Mouse (Mus musculus) neural tube, embryonic 10.5 days (tissue): Measurements from ENCODE around the gene Gm40193.
"Not testable (repeated sequence)": the region's sequence is repeated elsewhere in the genome, so short reads cannot be mapped to it uniquely, and the experiment has no call there.

Experiments
- DNase-seq: peaks from one replicate; pipeline ENCODE4 v3.0.0-alpha.2; 2017; ENCODE audit warnings: low spot score; ENCODE audit errors: extremely low spot score

Gene Gm40193

DNA sequence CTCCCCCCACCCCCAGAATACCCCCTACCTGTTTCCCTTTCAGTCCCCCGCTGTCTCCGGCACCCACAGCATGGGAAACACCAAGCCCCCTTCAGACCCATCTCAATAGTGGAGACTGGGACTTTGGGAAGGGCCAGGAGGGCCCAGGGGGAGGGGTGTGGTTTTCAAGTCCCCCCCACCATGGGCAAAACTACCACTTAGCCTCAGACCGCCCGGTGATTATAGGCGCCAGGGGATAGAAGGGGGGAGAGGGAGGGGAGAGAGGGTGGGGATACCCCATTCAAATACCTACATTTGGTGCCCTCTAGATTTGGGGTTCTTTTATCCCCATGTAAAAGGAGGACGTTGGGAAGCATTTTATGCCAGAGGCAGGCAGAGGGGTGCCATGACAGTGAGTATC is at the start of gene Gm40193:
Gene Gm40193, minus strand, starts transcription at position 101 of the 400 bp plus-strand sequence.
- DNase-seq: no peak

DNA sequence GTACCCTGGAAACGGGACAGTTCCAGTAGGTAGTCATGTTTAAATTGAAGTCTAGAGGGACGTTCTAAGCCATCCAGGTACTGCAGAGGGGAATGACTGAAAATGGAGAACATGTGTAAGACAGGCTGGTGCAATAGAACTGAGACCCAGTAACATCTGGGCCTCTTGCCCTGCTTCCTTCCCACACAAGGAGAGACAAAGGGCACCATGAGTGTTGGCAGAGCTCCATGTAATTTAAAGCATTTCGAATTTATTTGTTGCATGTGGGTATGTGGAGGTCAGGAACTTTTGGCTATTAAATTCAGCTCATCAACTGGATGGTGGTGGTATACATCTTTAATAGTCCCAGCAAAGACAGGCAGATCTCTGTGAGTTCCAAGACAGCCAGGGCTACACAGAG is 49.5 kb upstream of the Gm40193 start:
- no peak for DNase-seq

- no peak for DNase-seq
These were observed 48.2 kb upstream of the Gm40193 start for GRCm38 (mm10) chr11:70580921-70581320.

DNA sequence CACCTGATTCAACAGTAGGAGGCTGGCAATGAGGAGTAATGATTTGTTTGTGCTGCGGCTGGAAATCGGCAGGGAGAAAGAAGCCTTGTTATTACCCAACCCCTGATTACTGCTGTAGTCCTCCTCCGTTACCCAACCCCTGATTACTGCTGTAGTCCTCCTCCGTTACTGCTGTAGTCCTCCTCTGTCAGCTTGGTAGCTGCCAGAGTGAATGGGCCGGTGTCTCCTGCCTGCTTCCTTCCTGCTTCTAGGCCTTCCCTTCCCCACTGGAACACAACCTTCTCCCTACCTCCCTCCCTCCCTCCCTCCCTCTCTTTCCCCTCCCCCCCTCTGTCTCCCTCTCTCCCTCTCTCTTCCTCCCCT is 47.6 kb upstream of the Gm40193 start:
- no peak for DNase-seq

- no peak for DNase-seq
These were observed 47.1 kb upstream of the Gm40193 start for GRCm38 (mm10) chr11:70579710-70580357.

DNA sequence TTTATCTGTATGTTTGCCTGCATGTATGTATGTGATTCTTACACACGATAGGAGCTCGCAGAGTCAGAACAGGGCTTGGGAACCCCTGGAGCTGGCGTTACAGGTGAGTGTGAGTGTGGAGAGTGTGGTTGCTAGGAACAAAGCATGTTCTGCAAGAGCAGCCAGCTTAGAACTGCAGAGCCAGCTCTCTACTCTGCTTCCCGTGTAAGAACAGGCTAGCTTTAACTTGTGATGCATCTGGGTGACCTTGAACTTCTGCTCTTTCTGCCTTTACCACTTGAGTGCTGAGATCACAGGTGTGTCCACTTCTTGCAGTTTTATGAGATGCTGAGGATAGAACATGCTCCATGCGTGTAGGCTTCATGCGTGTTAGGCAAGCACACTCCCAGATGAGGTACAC is 46.2 kb upstream of the Gm40193 start:
- DNase-seq: no peak

- no peak for DNase-seq
These were observed 44.5 kb upstream of the Gm40193 start for GRCm38 (mm10) chr11:70577201-70577600.

DNA sequence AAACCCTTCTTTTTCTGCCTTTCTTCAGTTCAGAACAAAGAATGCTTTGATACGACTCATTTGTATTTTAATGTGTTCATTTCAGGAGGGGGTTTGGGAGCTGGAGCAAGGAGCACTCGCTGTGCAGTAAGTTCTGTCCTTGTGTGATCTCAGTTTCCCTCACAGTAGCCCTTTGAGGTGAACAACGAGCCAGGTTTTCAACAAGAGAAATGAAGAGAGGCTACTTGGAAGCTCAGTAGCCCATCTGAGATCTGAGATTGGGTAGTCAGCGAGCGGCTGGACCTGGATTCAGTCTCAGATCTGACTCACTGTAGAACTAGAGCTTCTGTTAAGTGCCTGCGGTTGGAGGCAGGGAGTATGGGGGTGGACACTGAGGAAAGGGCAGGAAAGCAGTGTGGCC is 41.1 kb upstream of the Gm40193 start:
- no peak for DNase-seq

DNA sequence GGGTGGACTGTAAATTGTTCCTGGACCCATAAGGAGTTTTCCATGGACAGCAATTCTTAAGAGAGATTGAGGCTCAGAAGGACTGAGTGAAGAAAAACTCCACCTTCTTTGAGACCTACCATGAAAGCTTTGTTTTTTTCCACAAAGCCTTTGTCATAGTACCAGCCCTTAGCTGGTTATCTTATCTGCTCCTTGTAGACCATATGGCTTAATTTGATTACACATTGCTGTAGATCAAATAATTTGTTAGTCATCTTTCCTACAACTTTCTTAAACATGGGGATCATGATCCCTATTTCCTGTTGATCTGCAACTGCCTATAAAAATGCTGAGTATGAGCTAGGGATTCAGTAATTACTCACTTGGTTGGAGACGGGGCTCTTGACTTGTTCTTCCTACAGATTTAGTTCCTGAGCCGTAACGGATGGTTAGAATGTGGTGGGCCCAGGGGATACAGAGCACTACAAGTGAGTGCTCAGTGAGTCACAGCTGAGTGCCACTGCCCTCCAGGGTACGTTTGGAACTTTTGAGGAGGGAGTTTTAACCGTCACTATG is 39.7 kb upstream of the Gm40193 start:
- no peak for DNase-seq

GRCm38 (mm10) chr11:70571641-70572040 is 38.9 kb upstream of the Gm40193 start:
- no peak for DNase-seq

DNA sequence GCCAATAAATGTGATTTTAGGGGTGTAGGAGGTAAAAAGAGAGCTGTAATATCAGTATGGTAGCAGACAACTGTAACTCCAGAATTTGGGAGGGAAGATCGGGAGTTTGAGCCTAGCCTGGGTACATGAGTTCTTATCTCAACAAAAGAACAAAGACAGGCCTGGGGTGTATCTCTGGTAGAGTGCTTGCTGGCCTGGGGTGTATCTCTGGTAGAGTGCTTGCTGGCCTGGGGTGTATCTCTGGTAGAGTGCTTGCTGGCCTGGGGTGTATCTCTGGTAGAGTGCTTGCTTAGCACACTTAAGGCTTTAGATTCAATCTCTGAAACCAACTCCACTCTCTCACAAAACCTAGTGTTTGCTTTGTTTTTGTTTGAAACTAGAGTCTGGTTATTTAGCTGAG is 37.9 kb upstream of the Gm40193 start:
- not testable (repeated sequence) for DNase-seq

GRCm38 (mm10) chr11:70566586-70566985 is 33.8 kb upstream of the Gm40193 start:
- no peak for DNase-seq

GRCm38 (mm10) chr11:70564276-70564873 is 31.6 kb upstream of the Gm40193 start:
- no peak for DNase-seq

- peak; percentile 59 for DNase-seq
These were observed 30.9 kb upstream of the Gm40193 start for GRCm38 (mm10) chr11:70563470-70564275.

DNA sequence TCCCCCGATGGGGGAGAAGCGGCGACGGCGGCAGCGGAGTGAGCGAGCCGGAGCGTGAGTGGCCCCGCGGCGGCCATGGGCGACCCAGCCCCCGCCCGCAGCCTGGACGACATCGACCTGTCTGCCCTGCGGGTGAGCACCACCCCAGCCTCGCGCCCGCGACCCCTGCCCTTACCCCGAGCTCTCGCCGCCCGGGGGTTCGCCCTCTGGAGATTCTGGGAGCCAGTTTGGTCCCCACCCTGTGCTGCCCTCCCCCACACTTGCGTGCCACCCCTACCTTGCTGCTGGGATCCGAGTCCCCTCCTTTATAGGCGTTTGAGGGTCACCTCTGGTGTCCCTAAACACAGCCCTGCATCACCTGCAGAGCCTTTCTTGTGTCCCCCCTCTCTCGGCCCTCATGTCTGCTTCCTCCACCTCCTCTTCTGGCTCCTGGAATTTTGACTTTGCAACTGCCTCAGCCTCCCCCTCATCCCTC is 30.3 kb upstream of the Gm40193 start:
- peak; percentile 55 for DNase-seq

DNA sequence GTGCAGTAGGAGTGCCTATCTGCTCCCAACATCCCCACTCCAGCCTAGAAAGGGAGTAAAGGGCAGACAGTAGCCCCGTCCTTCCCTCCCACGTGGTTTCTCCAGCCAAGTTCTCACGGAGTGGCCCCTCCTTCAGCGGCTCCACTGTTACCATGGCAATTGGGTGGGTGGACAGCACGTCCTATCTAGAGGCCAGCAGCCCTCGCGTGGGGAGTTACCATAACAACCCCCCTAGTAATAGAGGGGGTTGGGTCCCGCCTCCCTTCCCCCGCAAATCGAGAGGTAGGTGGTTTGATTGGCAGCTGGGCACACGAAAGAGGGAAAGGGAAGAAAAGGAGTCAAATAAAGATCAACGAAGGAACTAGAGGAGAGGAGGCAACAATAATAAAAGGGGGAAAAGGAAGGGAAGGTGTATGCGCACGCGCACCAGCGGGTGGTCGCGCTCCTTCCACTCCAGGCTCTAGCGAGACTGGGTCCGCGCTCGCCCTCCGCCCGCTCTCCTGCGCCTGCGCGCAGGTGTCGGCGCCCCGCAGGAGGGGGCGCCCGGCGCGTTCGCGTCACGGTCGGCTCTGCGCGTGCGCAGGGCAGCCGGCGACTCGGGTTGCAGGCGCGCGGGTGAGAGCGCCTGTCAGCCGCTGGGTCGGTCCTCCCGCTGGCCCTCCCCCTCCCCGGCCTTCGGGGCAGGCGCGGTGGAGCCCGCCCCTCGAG is 29.7 kb upstream of the Gm40193 start, which contains the start of gene Mink1:
Gene Mink1, plus strand, starts transcription at position 595 of the 708 bp plus-strand sequence.
- peak; percentile 91 for DNase-seq

GRCm38 (mm10) chr11:70561937-70562286 is 29.2 kb upstream of the Gm40193 start:
- DNase-seq: no peak

DNA sequence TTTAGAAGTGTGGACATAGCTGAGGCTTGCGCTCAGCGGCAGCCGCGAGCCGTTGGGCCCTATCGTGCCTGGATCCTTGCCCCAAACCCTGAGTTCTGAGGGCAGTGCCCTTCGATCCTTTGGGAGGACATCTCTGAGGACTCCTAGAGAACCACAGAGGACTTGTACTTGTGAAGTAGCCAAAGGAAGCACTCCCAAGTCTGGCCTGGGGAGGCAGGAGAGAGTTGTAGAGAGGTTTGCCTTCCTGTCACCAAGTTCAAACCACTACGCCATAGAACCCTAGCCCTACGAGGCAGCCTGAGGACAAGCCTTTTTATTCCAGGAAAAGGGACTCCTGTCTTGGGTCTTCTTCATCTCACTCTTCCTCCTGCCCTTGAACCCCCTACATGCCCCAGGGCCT is 24.8 kb upstream of the Gm40193 start:
- no peak for DNase-seq

- no peak for DNase-seq
These were observed 21.2 kb upstream of the Gm40193 start for GRCm38 (mm10) chr11:70553940-70554339.

DNA sequence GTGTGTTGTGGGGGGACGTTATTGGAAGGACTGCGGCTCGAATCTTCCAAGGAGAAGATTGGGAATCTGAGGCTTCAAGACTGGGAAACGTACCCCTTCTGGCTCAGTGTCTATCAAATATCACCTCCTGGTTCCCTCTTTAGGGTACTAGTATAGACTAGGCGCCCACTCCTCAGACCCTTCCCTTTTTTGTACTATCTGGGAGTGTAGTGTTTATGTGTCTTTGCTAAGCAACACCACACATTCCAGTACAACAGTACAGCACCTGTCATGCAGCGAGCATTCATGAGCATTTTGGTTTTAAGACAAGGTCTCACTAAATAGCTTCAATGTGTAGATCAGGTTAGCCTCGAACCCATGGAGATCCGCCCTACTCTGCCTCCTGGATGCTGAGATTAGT is 18.8 kb upstream of the Gm40193 start:
- no peak for DNase-seq

GRCm38 (mm10) chr11:70544496-70544895 is 11.8 kb upstream of the Gm40193 start:
- DNase-seq: no peak
